ENCODE assay signal across 10 mouse cellular contexts in the genomic region with DNA sequence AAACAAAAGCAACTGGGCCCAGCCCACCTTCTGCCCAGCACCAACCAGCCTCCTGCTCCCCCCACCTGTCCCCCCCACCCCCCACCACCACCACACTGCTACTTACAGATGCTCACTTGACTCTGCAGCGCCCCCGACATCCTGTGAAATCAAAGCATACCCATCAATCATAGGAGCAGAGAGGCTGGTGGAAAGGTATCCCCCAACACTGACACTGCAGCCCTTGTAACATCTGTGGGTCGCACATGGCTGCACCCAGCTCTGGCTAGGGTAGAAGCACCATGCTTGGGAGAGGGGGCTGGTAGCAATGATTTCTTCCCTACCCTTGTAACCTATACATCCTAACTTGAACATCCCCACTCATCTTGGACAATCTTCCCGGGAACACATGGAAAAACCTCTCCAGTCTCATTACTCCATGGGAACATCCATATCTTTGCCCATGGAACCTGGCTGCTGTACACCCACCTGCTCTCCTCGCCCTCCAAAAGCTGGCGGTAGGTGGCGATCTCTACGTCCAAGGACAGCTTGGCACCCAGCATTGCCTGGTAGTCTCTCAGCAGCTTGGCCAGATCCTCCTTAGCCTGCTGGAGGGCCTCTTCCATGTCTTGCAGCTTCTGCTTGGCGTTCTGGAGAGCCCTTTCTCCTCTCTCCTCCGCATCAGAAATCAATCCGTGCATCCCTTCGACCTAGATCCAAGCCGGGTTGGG. TPM values are rescaled to one million over a fixed set of nuclear protein-coding genes. Genes with fewer than 3 reads are reported as not detected.
A peak's percentile ranks its signal among the peaks of the same experiment; 100 is the strongest.
DNase-seq lines count a peak whose midpoint lies in the region; ATAC-seq and TF ChIP-seq lines count a peak whose summit lies in the region.
"Had no signal": no experiment of that assay in that cellular context is flagged by ENCODE, and none has a peak within 500 bp of the region (broad histone marks: within the 10 kb centered on the region; RNA-seq: fewer than 3 reads in every experiment).

No protein-coding gene starts in this region.

- peak; percentile 43 for TF ChIP-seq CTCF in intestine, postnatal 0 days (IDR thresholded peaks at IDR 0.05; ENCODE audit: low read depth)

- no peak overlapping the region for H3K9ac ChIP-seq in embryonic facial prominence, embryonic 15.5 days
- no peak overlapping the region for H3K9ac ChIP-seq in intestine, postnatal 0 days (ENCODE audit: low read depth, low read length)
- H3K9ac ChIP-seq in neural tube, embryonic 15.5 days (replicated peaks), result no peak overlapping the region

- H3K27ac ChIP-seq in embryonic facial prominence, embryonic 15.5 days (replicated peaks), result no peak overlapping the region
- H3K27ac ChIP-seq in intestine, postnatal 0 days (ENCODE audit: low read depth, low read length), result no peak overlapping the region
- no peak overlapping the region for H3K27ac ChIP-seq in neural tube, embryonic 15.5 days (replicated peaks)

- intact Hi-C loops in left cerebral cortex, postnatal 4 days (cut with DNase I), result no loop called here

- peaks cover 27% of the 10 kb centered on the region for H3K27me3 ChIP-seq in embryonic facial prominence, embryonic 15.5 days
- peaks cover 17% of the 10 kb centered on the region for H3K27me3 ChIP-seq in intestine, postnatal 0 days (replicated peaks; ENCODE audit: control insufficient read depth, insufficient read depth, low read length)
- peaks cover 41% of the 10 kb centered on the region for H3K27me3 ChIP-seq in neural tube, embryonic 15.5 days (replicated peaks)

- peak overlapping the region; percentile 84; the same call in 1 of the 2 replicates for H3K4me2 ChIP-seq in embryonic facial prominence, embryonic 15.5 days (replicated peaks)
- H3K4me2 ChIP-seq in intestine, postnatal 0 days (replicated peaks; ENCODE audit: low read depth), result peak overlapping the region; percentile 75
- peak overlapping the region; percentile 90 for H3K4me2 ChIP-seq in neural tube, embryonic 15.5 days

- ATAC-seq in embryonic facial prominence, embryonic 15.5 days (ENCODE audit: insufficient number of reproducible peaks, low FRiP score, low TSS enrichment, low read depth), result no peak
- ATAC-seq in intestine, postnatal 0 days, result no peak
- no peak for ATAC-seq in neural tube, embryonic 15.5 days (ENCODE audit: low FRiP score)

- WGBS in embryonic facial prominence, embryonic 15.5 days, result 56% methylated on average over 13 of the region's 13 CpGs
- WGBS in intestine, postnatal 0 days, result 53% methylated on average over 13 of the region's 13 CpGs
- 57% methylated on average over 13 of the region's 13 CpGs for WGBS in neural tube, embryonic 15.5 days

- H3K9me3 ChIP-seq in embryonic facial prominence, embryonic 15.5 days (replicated peaks), result no peaks in the 10 kb centered on the region
- H3K9me3 ChIP-seq in intestine, postnatal 0 days (ENCODE audit: control insufficient read depth), result no peaks in the 10 kb centered on the region
- no peaks in the 10 kb centered on the region for H3K9me3 ChIP-seq in neural tube, embryonic 15.5 days (replicated peaks)

- peak overlapping the region; percentile 44 for H3K4me3 ChIP-seq in embryonic facial prominence, embryonic 15.5 days (replicated peaks)
- H3K4me3 ChIP-seq in intestine, postnatal 0 days (ENCODE audit: low read depth, low read length), result no peak overlapping the region
- H3K4me3 ChIP-seq in neural tube, embryonic 15.5 days (replicated peaks), result peak overlapping the region; percentile 48

- H3K36me3 ChIP-seq in embryonic facial prominence, embryonic 15.5 days, result no peaks in the 10 kb centered on the region
- no peaks in the 10 kb centered on the region for H3K36me3 ChIP-seq in intestine, postnatal 0 days (ENCODE audit: control insufficient read depth, insufficient read depth)
- no peaks in the 10 kb centered on the region for H3K36me3 ChIP-seq in neural tube, embryonic 15.5 days

- peak; percentile 37 for DNase-seq in left cerebral cortex, postnatal 4 days
- no peak for DNase-seq in left cerebral cortex, adult 9 months (ENCODE audit: low spot score in 2 of 2)
- DNase-seq in frontal cortex, postnatal 10 days (ENCODE audit: low spot score in 2 of 2), result no peak
- DNase-seq in lung, postnatal 10 days, result no peak
- no peak for DNase-seq in spleen, adult 12 weeks (ENCODE audit: low spot score)

- H3K4me1 ChIP-seq in embryonic facial prominence, embryonic 15.5 days, result peaks cover 20% of the 10 kb centered on the region
- no peaks in the 10 kb centered on the region for H3K4me1 ChIP-seq in intestine, postnatal 0 days (replicated peaks; ENCODE audit: control insufficient read depth, insufficient read depth, low read length)
- H3K4me1 ChIP-seq in neural tube, embryonic 15.5 days, result peaks cover 20% of the 10 kb centered on the region

RNA-seq across cellular contexts. Expression of gene Krt77, which starts 8.9 kb away (rescaled TPM):
- 1 to 10 TPM; 6.7 to 7.8 TPM for total RNA-seq in left cerebral cortex, postnatal 4 days (2021)
- 67.0 and 80.2 TPM in 2 replicates for polyA plus RNA-seq in embryonic facial prominence, embryonic 15.5 days (2015; fragmentation: Nextera tagmentation; extraction: Ambion mirVana)
- polyA plus RNA-seq in intestine, postnatal 0 days (2015; fragmentation: Nextera tagmentation; extraction: Ambion mirVana), result not detected in 2 replicates
- 0.29 and 0.54 TPM in 2 replicates for polyA plus RNA-seq in neural tube, embryonic 15.5 days (2015; fragmentation: Nextera tagmentation; extraction: Ambion mirVana)
- total RNA-seq: adrenal gland, postnatal 36 days had no signal

RNA-seq across cellular contexts. Expression of gene Krt1, which starts 10.0 kb away (rescaled TPM):
- 1 to 10 TPM; 5.9 to 6.1 TPM for total RNA-seq in left cerebral cortex, postnatal 4 days (2021)
- polyA plus RNA-seq in embryonic facial prominence, embryonic 15.5 days (2015; fragmentation: Nextera tagmentation; extraction: Ambion mirVana), result 757 and 778 TPM in 2 replicates
- polyA plus RNA-seq in intestine, postnatal 0 days (2015; fragmentation: Nextera tagmentation; extraction: Ambion mirVana), result 0.50 and 0.55 TPM in 2 replicates
- polyA plus RNA-seq in neural tube, embryonic 15.5 days (2015; fragmentation: Nextera tagmentation; extraction: Ambion mirVana), result 11.9 and 16.9 TPM in 2 replicates

RNA-seq across cellular contexts. Expression of gene Krt76, which starts 32.1 kb away (rescaled TPM):
- total RNA-seq in left cerebral cortex, postnatal 4 days (2021), result not detected
- polyA plus RNA-seq in embryonic facial prominence, embryonic 15.5 days (2015; fragmentation: Nextera tagmentation; extraction: Ambion mirVana), result 0.63 and 2.2 TPM in 2 replicates
- polyA plus RNA-seq in intestine, postnatal 0 days (2015; fragmentation: Nextera tagmentation; extraction: Ambion mirVana), result not detected in 2 replicates
- not detected in 2 replicates for polyA plus RNA-seq in neural tube, embryonic 15.5 days (2015; fragmentation: Nextera tagmentation; extraction: Ambion mirVana)
- total RNA-seq: adrenal gland, postnatal 36 days; left cerebral cortex, postnatal 10 days had no signal

RNA-seq across cellular contexts. Expression of gene Krt2, which starts 42.6 kb away (rescaled TPM):
- total RNA-seq in left cerebral cortex, postnatal 4 days (2021), result not detected
- 1.2 and 2.0 TPM in 2 replicates for polyA plus RNA-seq in embryonic facial prominence, embryonic 15.5 days (2015; fragmentation: Nextera tagmentation; extraction: Ambion mirVana)
- polyA plus RNA-seq in intestine, postnatal 0 days (2015; fragmentation: Nextera tagmentation; extraction: Ambion mirVana), result not detected in 2 replicates
- polyA plus RNA-seq in neural tube, embryonic 15.5 days (2015; fragmentation: Nextera tagmentation; extraction: Ambion mirVana), result not detected in 2 replicates
- total RNA-seq: adrenal gland, postnatal 36 days had no signal

RNA-seq across cellular contexts. Expression of gene Krt73, which starts 58.4 kb away (rescaled TPM):
- under 1 TPM; 0.42 to 0.46 TPM for total RNA-seq in left cerebral cortex, postnatal 4 days (2021)
- 17.2 and 30.5 TPM in 2 replicates for polyA plus RNA-seq in embryonic facial prominence, embryonic 15.5 days (2015; fragmentation: Nextera tagmentation; extraction: Ambion mirVana)
- polyA plus RNA-seq in intestine, postnatal 0 days (2015; fragmentation: Nextera tagmentation; extraction: Ambion mirVana), result not detected in 2 replicates
- 0.31 and 0.47 TPM in 2 replicates for polyA plus RNA-seq in neural tube, embryonic 15.5 days (2015; fragmentation: Nextera tagmentation; extraction: Ambion mirVana)
- total RNA-seq: adrenal gland, postnatal 36 days had no signal

Comparison
In these comparisons a context has a peak if more than half of its experiments do, and no peak if none do; other contexts are left out.
1. RNA of gene Krt77, which starts 8.9 kb away (polyA plus RNA-seq): 67.0 to 80.2 TPM in embryonic facial prominence, embryonic 15.5 days; 0.29 to 0.54 TPM in neural tube, embryonic 15.5 days and not detected in intestine, postnatal 0 days; every median in the first group is over 10 times any median in the second.
2. RNA of gene Krt1, which starts 10.0 kb away (polyA plus RNA-seq): 757 to 778 TPM in embryonic facial prominence, embryonic 15.5 days; 11.9 to 16.9 TPM in neural tube, embryonic 15.5 days and 0.50 to 0.55 TPM in intestine, postnatal 0 days; every median in the first group is over 10 times any median in the second.
3. Peak in every context shown above with its lines, with median percentiles within 50 percentile points of each other: H3K4me2 ChIP-seq.